Mouse (Mus musculus): ENCODE measurements around the gene Lrp10.
A peak's percentile ranks its signal among the peaks of the same experiment; 100 is the strongest.

- TF ChIP-seq POLR2A (IDR thresholded peaks at IDR 0.05; ENCODE audit: low read depth, low read length), result no peak
- TF ChIP-seq CTCF (conservative IDR thresholded peaks at IDR 0.05; ENCODE audit: insufficient read depth, insufficient read length, low read depth, low read length), result peak; percentile 66
These were observed 512 bp downstream of the Lrp10 start for GRCm38 (mm10) chr14:54464293-54465005.

All from kidney, adult 2 months (tissue).